Mouse (Mus musculus): ENCODE measurements around the gene Nid1.
A peak's percentile ranks its signal among the peaks of the same experiment; 100 is the strongest.
"Not testable (repeated sequence)": the region's sequence is repeated elsewhere in the genome, so short reads cannot be mapped to it uniquely, and the experiment has no call there.

Gene Nid1

DNA sequence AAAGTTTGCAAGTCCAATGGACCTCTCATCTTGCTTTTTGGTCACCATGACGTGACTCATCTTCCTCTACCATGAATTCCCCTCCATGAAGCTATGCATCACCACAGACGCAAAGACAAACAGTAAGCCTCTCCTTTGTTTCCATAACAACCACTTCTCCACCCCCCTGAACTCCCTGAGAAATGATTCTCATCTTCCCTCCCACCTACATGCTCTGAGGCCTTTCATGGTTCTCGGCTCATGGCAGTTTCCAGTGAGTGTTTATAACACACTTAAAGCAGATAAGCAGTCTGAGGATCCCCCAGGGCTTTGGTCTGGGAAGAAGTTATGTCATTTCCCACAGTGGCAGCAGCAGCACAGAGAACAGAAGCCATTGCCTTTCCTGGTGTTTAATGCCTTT, 56.2 kb downstream of the Nid1 start:
- DNase-seq: no peak

DNA sequence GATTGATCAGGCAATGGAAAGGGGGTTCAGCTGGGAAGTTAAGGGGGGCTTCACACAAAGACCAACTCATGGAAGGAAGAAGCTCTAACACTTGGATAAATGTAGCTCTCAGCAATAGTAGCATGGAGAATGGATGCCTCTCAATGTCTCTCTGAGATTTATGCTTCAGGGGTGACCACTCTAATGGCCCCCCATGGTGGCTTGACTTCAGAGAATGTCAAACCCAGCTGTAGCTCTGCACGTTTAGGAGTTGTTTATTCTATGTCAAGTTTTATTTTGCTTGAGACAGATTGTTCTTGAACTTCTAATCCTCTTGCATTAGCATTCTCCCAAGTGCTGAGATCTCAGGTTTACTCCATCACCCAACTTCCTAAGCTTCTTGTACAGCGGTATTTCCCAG, 60.7 kb downstream of the Nid1 start:
- DNase-seq: no peak

DNA sequence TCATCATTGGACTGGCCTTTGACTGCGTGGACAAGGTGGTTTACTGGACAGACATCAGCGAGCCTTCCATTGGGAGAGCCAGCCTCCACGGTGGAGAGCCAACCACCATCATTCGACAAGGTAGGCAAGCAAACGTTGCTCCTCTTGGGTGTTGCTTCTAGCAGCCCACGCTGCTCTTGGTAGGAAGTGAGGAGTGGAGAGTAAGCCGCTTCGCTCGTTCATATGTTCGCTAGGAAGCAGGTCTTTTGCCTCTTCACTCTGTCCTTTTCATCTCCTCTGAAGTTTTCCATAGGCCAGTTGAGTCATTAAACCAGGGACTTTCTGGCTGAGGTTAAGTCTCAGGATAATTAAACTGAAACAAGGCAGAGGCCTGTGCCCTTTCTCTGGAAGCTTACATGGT, 65.1 kb downstream of the Nid1 start:
- DNase-seq: no peak

DNA sequence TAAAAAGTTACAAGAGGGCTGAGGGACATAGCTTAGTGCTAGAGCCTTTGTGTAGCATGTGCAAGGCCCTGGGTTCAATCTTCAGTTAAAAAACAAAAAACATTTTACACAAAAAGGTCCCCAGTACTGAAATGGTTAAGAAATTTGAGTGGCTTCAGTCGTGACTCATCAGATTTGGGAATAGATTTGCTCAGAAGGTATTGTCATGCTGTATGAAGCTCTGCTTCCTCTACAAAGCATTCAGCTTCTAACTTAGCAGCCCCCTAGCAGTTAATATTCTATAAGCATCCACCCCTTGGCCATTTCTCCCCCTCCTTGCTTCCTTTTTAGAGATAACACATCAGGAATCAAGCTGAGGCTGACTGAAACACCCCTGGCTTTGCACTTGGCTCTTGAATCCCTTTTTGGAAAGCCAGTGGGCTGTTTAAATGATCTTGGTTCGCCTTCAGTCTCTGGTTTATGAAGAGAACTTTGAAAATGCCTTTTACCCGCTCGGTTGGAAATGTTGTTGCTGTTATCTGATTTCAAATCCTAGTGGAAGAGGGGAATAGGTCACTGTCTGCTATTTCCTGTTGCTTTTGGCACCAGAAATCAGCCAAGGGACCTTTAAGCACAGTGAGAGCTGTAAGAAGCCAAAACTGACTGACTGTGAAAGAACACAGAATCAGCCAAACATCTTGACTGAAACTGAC, 66.5 kb downstream of the Nid1 start:
- no peak for DNase-seq

DNA sequence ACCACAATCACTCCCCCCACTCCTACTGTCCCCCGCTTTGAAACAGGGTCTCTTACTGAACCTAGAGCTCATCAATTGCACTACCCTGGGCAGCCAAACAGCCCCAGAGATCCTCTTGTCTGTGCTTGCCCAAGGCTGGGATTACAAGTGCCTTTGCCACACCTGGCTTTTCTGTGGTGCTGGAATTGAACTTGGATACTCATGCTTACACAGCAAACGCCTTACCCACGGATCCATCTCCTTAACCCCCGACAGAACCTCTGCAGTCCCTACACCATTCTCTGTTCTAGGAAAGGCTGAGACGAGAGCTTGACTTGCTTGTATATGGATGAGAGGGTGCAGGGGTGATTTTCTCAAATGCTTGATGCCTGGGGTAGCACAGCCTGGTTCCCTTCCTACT, 67.7 kb downstream of the Nid1 start:
- no peak for DNase-seq

DNA sequence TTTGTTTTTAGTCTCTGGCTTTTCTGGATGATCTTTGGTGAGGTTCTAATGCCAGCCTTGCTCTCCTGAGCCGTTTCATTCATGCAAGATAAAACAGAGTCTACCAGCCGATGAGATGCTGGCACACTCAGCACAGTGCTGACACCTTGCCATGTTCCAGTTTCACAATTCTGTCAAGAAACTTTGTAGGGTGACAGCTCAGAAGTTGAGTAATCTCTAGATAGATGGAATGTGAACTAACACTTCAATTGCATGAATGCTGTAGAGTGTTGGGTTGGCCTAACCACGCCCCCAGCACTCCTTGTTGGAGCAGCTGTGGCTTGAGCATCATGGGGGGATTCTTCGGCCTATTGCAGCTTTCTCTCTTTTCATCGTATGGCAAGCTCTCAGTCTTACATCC, 69.2 kb downstream of the Nid1 start:
- no peak for DNase-seq

DNA sequence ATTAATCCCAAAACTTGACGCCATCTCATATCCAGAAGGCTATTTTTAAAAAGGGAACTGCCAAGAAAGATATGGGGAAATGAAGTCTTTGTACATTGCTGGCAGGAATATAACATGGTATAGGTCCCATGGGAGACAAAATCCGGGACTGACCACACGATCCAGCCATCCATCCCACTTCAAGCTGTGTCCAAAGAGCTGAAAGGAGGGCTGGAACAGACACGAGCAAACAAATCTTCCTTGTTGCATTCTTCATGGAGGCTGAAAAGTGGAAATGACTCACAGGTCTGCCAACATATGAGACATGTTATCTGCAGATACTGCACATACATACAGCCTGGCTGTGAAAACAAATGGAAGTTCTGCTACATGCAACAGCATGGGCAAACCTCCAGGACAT, 77.5 kb downstream of the Nid1 start:
- no peak for DNase-seq

DNA sequence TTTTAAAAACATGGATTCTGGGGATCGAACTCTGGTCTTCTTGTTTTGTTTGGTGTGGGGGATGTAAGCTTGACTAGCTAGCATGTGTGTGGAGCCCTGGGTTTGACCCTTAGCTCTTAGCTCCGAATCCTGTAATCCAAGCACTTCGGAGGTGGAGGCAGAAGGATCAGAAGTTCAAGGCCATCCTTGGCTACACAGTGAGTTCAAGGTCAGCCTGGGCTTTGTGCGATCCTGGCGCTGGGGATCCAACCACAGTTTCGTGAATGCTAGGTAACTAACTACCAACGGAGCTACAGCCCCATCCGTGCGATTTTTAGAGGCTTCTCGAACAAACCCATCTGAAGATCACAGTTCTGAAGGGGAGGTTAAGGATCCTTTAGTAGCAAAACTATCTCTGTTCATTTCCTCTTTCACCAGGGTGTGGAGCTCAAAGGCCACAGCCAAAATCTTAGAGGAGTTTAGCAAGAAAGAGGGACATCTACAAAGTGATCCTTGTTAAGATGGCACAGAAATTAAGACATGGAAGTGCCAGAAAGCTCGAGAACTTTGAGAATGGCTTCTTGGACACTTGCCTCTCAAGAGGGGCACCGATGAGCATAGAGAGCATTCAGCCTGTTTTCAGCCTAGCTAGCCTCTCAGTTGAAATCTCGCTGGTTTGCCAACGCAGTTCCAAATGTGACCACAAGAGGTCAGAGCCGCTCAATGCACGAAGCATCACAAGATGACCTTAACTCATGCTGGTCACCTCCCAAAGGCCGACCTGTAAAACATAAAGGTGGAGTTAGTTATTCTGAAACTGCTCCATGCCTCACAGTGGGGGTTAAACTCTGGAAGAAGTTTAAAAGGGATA, 79.2 kb downstream of the Nid1 start:
- DNase-seq: peak; percentile 92 to 93

DNA sequence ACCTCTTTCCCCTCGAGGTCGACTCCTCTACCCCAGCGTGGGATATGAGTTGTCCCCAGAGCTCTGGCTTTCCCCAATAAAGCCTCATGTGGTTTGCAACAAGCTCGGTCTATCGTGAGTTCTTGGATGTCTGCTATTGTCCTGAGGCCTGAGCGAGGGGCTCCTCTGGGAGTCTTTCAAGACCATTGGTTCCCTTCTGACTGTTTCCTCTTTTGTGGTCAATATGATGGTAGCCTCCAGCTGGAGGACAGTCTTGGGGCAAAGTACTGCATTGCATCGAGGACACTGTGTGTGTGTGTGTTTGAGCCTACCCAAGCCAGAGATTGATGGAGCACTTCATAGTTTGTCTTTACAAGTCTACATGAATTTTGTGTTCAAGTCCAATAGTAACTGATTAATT, 80.8 kb downstream of the Nid1 start:
- no peak for DNase-seq

DNA sequence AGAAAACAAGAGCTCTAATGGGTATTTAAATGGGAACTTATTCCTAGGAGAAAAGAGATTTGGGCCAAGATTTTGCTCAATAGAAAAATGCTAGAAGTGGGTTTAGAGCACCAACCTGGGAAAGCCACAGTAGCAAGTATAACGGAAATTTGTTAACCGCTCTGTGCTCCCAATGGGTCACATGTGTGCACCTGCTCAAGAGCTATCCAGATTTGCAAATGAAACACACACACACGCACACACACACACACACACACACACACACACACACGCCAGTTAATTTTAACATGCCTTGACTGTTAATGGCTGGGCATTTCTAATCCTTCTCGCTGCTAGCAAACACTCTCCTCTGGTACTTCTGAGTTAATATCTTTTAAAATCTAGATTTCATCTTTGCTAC, 83.1 kb downstream of the Nid1 start:
- no peak for DNase-seq

DNA sequence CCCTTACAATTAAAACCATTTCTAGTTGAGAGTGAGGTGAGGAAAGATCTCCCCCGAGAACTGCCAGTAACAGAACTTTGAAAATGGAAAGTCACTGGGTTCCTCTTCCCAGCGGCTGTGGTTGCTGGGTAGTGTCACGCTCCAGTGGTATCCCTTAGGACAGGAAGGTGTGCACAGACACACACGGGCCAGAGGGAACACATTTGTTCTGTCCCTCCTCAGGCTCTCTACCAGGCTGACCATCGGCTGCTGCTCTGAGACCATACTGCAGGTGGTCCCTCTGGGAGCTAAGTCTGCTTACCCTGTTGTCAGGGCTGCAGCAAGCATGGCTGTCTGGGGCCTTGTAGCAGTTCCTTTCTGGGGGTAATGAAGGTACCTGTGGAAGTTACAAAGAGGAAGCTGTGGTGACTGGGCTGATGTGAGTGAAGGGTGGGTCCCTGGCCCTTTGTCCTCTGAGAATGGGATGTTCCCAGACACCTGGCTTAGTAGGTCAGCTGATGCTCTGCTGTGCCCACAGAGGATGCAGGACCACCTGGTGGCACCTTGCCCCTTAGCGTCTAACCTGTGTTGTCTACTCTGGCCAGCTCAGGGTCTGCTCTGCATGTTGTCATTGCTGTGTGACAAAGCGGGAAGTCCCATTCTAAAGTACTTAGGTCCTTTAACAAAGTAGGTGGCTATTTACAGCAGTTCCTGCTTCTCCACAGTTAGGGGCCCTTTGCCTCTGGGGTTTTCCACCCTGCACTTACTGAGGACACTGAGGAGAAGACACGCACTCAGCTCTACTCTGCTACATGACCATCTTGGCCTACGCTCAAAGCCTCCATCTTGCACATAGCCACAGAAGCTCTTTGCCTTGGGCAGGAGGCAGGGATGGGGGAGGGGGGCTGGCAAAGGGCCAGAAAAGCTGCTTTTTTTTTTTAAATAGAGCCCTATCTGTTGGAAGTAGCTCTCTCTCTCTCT, 86.6 kb downstream of the Nid1 start:
- no peak for DNase-seq

DNA sequence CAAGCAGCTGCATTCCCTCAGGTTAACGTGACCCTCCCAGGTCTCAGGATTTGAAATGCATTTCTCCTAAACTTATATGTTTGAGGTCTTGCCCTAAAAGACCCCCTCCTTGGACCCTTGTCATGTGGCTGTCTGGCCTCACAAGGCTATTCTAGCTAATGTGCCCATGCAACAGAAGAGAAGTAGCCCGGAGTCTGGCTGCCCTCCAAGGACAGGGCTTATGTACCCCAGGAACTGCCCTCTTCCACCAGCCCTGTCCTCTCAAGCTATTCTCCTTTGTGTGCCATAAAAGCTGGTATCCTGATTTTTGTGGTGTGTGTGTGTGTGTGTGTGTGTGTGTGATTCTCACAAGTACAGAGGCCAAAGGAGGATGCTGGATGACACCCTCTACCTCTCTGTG, 87.9 kb downstream of the Nid1 start:
- no peak for DNase-seq

DNA sequence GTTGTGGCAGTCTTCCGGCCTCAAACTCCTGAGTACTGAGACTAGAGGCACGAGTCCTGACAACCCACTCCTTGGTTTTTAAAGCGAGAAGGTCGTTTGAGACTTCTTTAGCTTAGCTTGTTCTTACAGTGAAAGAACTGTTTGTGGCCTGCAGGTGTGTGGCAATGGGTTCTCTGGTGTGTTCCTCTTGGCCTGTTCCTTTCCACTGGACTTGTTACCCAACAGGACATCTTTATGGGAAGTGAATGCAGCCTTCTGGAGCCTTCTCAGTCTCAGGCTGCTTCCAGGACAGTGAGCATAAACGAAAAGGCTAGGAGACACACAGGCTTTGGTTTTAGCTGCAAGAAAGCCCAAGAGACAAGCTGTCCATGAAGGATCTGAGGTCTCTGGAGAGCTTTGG, 88.5 kb downstream of the Nid1 start:
- no peak for DNase-seq

DNA sequence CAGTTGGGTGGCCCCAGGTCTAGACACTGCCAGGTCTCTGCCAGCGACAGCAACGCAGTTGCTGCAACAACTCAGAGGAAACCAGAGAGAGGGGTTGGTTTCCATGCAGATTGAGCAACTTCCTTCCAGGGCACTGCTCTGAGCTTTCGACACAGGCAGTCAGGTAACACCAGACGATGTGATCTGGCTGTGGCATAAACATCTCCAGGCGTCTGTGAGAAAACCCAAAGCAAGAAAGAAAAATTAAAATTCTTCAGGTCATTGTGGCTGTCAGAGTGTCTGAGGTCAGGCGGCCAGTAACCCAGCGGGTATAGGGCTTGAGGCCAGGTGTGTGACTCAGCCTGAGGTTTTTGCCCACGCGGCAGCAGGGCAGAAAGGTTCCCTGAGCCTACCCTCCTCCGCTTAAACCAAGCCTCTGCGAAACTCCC, 91.8 kb downstream of the Nid1 start:
- peak; percentile 84 to 85 for DNase-seq

DNA sequence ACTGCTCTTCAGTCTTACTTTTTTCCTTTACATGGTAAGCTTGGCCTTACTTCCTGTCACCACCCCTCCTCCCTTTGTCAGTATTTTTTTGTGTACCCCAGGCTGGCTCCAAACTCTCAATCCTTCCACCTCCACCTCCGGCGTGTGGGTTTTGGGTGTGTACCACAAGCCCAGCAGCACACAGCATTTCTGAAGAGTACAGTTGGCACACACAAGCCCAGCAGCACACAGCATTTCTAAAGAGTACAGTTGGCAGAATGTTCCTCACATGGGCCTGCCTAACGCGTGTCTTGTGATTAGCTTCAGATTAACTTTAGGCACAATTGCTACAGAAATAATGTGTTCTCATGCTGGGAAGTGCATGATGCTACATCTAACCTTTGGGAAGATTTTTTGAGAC, 93.6 kb downstream of the Nid1 start:
- no peak for DNase-seq

DNA sequence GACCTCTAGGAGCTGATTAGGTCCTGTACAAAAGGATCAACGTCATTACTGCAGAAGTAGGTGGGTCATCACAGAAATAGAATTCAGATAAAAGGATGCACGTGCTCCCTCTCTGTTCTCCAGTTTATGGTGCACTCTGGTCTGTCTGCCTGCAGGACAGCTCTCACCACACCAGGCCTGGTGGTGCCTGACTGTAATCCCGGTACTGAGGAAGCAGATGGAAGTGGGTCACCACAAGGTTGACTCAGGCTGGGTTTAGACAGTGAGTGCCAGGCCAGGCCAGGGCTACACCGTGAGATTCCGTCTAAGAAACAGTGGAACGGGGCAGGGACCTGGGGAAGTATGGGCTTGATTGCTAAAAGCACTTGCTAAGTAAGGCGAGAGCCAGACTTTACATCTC, 94.6 kb downstream of the Nid1 start:
- DNase-seq: no peak

DNA sequence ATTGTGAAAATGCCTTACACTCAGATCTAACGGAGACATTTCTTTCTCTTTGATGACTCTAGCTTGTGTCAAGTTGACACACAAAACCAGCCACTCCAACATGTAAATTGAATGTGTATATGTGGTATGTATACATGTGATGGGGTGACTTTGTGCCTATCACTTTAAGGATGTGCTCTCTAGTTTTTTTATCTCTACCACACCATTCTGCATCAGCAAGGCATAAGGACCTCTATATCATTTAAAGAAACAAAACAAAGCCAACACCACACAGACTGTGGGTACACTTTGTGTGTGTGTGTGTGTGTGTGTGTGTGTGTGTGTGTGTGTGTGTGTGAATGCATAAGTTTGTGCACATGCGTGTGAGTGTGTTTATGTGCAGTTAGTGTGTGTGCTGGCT, 99.2 kb downstream of the Nid1 start:
- no peak for DNase-seq

DNA sequence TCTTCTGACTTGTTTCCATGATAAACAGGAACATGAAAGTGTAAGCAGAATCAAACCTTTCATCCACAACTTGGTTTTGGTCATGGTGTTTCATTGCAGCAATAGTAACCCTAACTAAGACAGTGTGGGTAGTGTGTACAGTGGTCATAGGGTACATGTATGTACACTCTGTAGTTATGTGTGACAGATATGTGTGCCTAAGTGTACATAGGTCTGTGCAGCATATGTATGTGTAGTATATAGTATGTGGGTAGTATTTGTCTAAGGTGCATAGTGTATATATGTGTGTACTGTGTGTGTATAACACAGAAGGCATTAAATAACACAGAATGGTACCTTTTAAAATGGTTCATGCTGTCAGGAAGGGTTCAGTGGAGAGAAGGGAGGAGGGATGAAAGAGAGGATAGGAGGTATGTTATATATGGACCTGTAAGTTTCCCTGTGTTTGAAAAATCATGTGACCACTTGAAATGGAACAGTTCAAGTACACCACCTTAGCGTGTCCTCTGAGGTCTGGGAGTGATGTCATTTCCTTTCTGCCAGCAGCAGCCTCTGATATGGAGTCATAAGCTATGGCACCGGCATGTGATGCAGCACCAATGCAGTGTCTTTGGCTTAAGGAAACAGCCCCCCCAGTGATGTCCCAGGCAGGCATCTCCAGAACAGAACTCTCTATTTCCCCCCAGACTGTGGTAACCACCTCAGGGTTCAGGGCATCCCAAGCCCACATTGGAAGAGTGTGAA, 100.1 kb downstream of the Nid1 start:
- DNase-seq: no peak

DNA sequence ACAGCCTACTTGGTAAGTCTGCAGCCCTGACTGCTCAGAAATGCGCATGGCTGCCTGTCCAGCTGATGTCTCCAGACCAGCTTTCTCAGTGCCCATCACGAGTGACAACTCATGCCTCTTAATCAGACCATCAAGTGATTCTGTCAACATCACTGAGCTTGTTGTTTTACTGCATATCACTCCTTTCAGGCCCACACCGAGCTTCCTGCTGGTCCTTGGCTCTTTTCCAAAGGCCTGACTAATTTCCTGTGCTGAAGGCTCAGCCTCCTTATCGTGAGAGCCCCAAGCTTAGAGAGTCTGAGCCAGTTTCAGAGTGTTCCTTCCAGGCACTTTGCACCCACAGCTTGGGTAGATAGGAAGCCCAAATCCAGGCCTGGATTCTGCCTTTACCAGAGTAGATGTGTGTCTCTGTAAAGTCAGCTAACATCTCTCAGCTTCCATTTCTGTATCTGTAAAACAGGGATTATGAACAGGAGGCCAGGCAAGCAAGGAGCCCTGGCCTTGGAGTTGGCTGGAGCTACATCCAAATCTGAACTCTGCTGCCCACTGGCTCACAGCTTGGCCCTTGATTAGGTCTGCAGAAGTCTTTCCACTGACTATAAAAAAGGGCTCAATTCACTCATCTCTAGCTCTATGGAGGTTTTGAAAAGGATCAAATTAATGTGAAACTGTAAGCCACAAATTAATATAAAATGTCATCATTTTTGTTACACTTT, 101.4 kb downstream of the Nid1 start:
- peak; percentile 39 to 40 for DNase-seq

DNA sequence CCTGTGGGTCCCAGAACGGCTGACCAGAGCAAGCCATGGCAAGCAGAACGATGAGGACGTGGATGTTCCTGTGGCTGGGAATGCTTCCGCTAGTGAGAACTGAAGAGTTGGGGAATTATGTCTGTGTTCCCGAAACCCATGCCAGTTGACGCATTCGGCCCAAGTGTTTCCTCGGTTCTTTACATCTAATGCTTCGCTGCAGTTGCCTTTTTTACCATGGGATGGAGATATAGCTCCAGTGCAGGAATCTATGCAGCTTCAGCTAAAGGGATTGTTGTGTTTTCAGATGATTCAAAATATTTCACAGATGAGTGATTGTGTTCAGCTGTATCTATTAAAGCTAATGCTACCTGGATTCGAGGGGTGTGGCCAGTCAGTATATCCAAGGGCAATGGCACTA, 105.7 kb downstream of the Nid1 start:
- not testable (repeated sequence) for DNase-seq

DNA sequence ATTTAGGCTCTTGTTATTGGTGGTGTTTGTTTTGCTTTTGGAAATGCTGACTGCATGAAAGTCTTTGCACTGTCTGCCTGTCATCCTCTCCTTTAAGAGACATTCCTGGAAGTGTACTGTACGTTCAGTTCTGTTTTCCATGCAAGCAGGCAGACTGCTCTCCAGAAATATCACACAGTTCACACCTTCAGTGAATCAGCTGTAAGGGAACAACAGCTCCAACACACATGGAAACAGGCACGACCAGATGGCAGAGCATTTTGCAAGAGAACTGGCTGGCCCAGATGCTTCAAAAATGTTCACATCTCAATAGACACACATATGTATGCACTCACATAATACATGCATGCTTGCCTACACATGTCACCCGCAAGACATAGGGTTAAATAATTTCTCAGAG, 109.4 kb downstream of the Nid1 start:
- no peak for DNase-seq

DNA sequence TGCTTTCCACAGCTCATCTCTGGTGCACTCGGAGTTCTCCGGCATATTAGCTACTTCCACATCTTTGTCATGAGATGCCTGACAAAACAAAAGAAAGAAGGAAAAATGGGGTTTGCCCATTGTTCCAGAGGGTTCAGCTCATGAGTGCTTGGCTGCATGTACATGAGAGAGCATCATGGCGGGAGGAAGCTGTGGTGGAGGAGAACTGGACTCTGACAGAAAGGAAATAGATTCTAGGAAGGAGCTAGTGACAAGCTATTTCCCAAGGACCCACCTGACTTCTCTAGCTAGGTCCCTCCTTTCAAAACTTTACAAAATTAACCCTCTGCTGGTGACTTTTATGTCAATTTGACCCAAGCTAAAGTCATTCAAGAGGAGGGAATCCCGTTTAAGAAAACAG, 110.5 kb downstream of the Nid1 start:
- DNase-seq: no peak
